ENCODE assay signal across 8 mouse cellular contexts in the genomic region with DNA sequence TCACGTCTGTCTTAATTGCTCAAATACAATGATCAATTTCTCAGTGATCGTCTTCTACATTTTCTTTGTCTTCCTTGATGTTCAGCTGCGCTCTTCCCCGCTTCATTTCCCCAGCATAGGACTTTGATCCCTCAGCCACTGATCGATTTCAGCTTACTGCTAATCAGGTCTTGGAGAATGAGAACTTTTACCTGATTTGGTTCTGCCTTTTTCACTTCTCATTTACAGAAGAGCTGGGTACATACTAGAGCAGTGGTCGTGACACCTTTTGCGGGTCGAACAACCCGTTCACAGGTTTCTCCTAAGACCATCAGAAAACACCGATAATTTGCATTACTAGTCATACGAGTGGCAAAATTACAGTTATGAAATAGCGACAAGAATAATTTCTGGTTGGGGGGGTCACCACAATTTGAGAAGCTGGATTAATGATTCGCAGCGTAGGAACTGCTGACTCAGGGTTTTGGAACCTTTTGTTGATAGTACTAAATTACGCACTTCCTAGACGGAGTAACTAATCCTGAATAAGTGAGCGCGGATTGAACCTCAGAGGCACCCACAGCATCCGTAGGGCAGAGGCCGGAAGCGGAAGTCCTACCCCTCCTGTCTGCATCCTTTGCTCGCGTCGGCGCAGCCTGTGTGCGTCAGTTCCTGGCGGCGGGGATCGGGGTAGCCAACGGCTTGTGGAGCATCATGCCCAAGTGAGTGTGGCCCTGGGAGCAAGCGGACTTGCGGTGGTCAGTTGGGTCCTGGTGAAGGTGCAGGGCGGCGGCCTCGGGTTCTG. TPM values are rescaled to one million over a fixed set of nuclear protein-coding genes. Genes with fewer than 3 reads are reported as not detected.
DNase-seq lines count a peak whose midpoint lies in the region; ATAC-seq and TF ChIP-seq lines count a peak whose summit lies in the region.

No protein-coding gene starts in this region.

- H3K27me3 ChIP-seq in ES-Bruce4 (ENCODE audit: control insufficient read depth, insufficient read depth, low read length, poor library complexity, severe bottlenecking) = no peaks in the 10 kb centered on the region
- peaks cover 11% of the 10 kb centered on the region; the same call in 1 of the 2 replicates for H3K27me3 ChIP-seq in forebrain, embryonic 13.5 days
- H3K27me3 ChIP-seq in liver, postnatal 0 days (ENCODE audit: insufficient read depth, low read length) = no peaks in the 10 kb centered on the region
- H3K27me3 ChIP-seq in neural tube, embryonic 14.5 days (ENCODE audit: control insufficient read depth, insufficient read depth, low read length) = 0 out of 2 replicates have a peak, but pooled peaks cover 3% of the 10 kb centered on the region

- H3K36me3 ChIP-seq in ES-Bruce4 (ENCODE audit: control insufficient read depth, insufficient read depth, low read length, poor library complexity, severe bottlenecking) = peaks cover 23% of the 10 kb centered on the region
- H3K36me3 ChIP-seq in forebrain, embryonic 13.5 days (ENCODE audit: poor library complexity, severe bottlenecking) = peaks cover 28% of the 10 kb centered on the region
- peaks cover 10% of the 10 kb centered on the region for H3K36me3 ChIP-seq in liver, postnatal 0 days (replicated peaks; ENCODE audit: insufficient read depth, low read length)
- peaks cover 17% of the 10 kb centered on the region for H3K36me3 ChIP-seq in neural tube, embryonic 14.5 days (ENCODE audit: control insufficient read depth, insufficient read depth, low read length)

- no peaks in the 10 kb centered on the region for H3K9me3 ChIP-seq in ES-Bruce4 (replicated peaks; ENCODE audit: control insufficient read depth, insufficient read depth, low read length, poor library complexity, severe bottlenecking)
- no peaks in the 10 kb centered on the region for H3K9me3 ChIP-seq in forebrain, embryonic 13.5 days (replicated peaks)
- H3K9me3 ChIP-seq in liver, postnatal 0 days (ENCODE audit: low read length) = no peaks in the 10 kb centered on the region
- H3K9me3 ChIP-seq in neural tube, embryonic 14.5 days (ENCODE audit: control insufficient read depth, low read length) = no peaks in the 10 kb centered on the region

- TF ChIP-seq CTCF in ES-Bruce4 (IDR thresholded peaks at IDR 0.05; ENCODE audit: low read depth, low read length) = no peak
- no peak for TF ChIP-seq CTCF in liver, postnatal 0 days (IDR thresholded peaks at IDR 0.05; ENCODE audit: low read depth)

- intact Hi-C loops in heart, postnatal 10 days (cut with DNase I) = loop anchor here (1.0 to 2.0 kb wide), 2 partner anchors 17 to 68 kb away; no protein-coding TSS in a partner anchor

- peak overlapping the region; percentile 70 for H3K4me2 ChIP-seq in forebrain, embryonic 13.5 days
- H3K4me2 ChIP-seq in liver, postnatal 0 days (ENCODE audit: low read depth, low read length) = peak overlapping the region; percentile 78
- H3K4me2 ChIP-seq in neural tube, embryonic 14.5 days (ENCODE audit: low read depth, low read length) = peak overlapping the region; percentile 85

- H3K4me1 ChIP-seq in ES-Bruce4 (ENCODE audit: control insufficient read depth, insufficient read depth, low read length) = no peaks in the 10 kb centered on the region
- H3K4me1 ChIP-seq in forebrain, embryonic 13.5 days = peaks cover 16% of the 10 kb centered on the region
- H3K4me1 ChIP-seq in liver, postnatal 0 days (ENCODE audit: insufficient read depth) = peaks cover 16% of the 10 kb centered on the region; the same call in 1 of the 2 replicates
- peaks cover 10% of the 10 kb centered on the region for H3K4me1 ChIP-seq in neural tube, embryonic 14.5 days (ENCODE audit: control insufficient read depth, insufficient read depth, low read length)

- peak overlapping the region; percentile 45 for H3K27ac ChIP-seq in ES-Bruce4 (ENCODE audit: insufficient read depth, low read length)
- H3K27ac ChIP-seq in forebrain, embryonic 13.5 days = 0 out of 2 replicates have a peak overlapping the region, but pooled peaks have one; percentile 25
- peak overlapping the region; percentile 84 for H3K27ac ChIP-seq in liver, postnatal 0 days (ENCODE audit: low read depth)
- peak overlapping the region; percentile 67 for H3K27ac ChIP-seq in neural tube, embryonic 14.5 days (ENCODE audit: low read depth, low read length)

- 3% methylated on average over 35 of the region's 35 CpGs for WGBS in forebrain, embryonic 13.5 days
- WGBS in large intestine, adult 2 months = 1% methylated on average over 35 of the region's 35 CpGs
- 1% methylated on average over 35 of the region's 35 CpGs for WGBS in liver, postnatal 0 days (ENCODE audit: insufficient replicate concordance)
- 3% methylated on average over 35 of the region's 35 CpGs for WGBS in neural tube, embryonic 14.5 days

- TF ChIP-seq EP300 in ES-Bruce4 (IDR thresholded peaks at IDR 0.05; ENCODE audit: insufficient read depth, low read depth, low read length) = peak; percentile 76; the same call in 1 of the 2 replicates
- peak; percentile 84 for TF ChIP-seq EP300 in liver, postnatal 0 days (IDR thresholded peaks at IDR 0.05; ENCODE audit: low read depth)

- peak overlapping the region; percentile 86 for H3K9ac ChIP-seq in ES-Bruce4 (ENCODE audit: low read depth, poor library complexity, severe bottlenecking)
- H3K9ac ChIP-seq in forebrain, embryonic 13.5 days = peak overlapping the region; percentile 85
- H3K9ac ChIP-seq in liver, postnatal 0 days (replicated peaks) = peak overlapping the region; percentile 79
- peak overlapping the region; percentile 79 for H3K9ac ChIP-seq in neural tube, embryonic 14.5 days (replicated peaks; ENCODE audit: low read depth, low read length)

- TF ChIP-seq POLR2A in ES-Bruce4 (IDR thresholded peaks at IDR 0.05; ENCODE audit: insufficient read depth, low read length) = peak; percentile 34

- H3K4me3 ChIP-seq in ES-Bruce4 (ENCODE audit: low read depth, low read length) = peak overlapping the region; percentile 96
- peak overlapping the region; percentile 82 for H3K4me3 ChIP-seq in forebrain, embryonic 13.5 days
- peak overlapping the region; percentile 81 for H3K4me3 ChIP-seq in liver, postnatal 0 days (ENCODE audit: low read depth, low read length)
- H3K4me3 ChIP-seq in neural tube, embryonic 14.5 days (ENCODE audit: low read depth, low read length) = peak overlapping the region; percentile 83

- DNase-seq in heart, postnatal 10 days = peak; percentile 97 to 98
- DNase-seq in large intestine, adult 2 months (ENCODE audit: low read depth, low spot score) = peak; percentile 92
- DNase-seq in liver, postnatal 0 days = peak; percentile 95
- peak; percentile 92 for DNase-seq in testis, postnatal 10 days (ENCODE audit: low spot score)

- peak; percentile 94 for ATAC-seq in cerebellum, adult (ENCODE audit: insufficient number of reproducible peaks, low FRiP score, low TSS enrichment)
- peak; percentile 99 for ATAC-seq in forebrain, embryonic 13.5 days
- ATAC-seq in liver, postnatal 0 days = peak; percentile 99
- peak; percentile 97 for ATAC-seq in neural tube, embryonic 14.5 days (ENCODE audit: low read depth)

RNA-seq across cellular contexts. Expression of gene Snrpc, which starts 1.7 kb away (rescaled TPM):
- 266 and 268 TPM in 2 replicates for polyA plus RNA-seq in ES-Bruce4 (2011; ENCODE audit: insufficient read depth, insufficient read length, low read depth, missing spikeins)
- polyA plus RNA-seq in forebrain, embryonic 13.5 days (2015; fragmentation: Nextera tagmentation; extraction: Ambion mirVana) = 381 and 396 TPM in 2 replicates
- total RNA-seq in heart, postnatal 10 days (2021) = 10 to 100 TPM; 82.0 to 85.1 TPM
- polyA plus RNA-seq in large intestine, adult 2 months (2012; rRNA removed) = 79.3 and 93.1 TPM in 2 replicates
- polyA plus RNA-seq in liver, postnatal 0 days (2015; fragmentation: Nextera tagmentation; extraction: Ambion mirVana) = 96.2 and 99.0 TPM in 2 replicates
- 211 and 216 TPM in 2 replicates for polyA plus RNA-seq in neural tube, embryonic 14.5 days (2014; fragmentation: Nextera tagmentation; extraction: Ambion mirVana)

RNA-seq across cellular contexts. Expression of gene Uhrf1bp1, which starts 16.6 kb away (rescaled TPM):
- polyA plus RNA-seq in ES-Bruce4 (2011; ENCODE audit: insufficient read depth, insufficient read length, low read depth, missing spikeins) = 18.4 and 22.3 TPM in 2 replicates
- polyA plus RNA-seq in forebrain, embryonic 13.5 days (2015; fragmentation: Nextera tagmentation; extraction: Ambion mirVana) = 4.7 and 5.5 TPM in 2 replicates
- total RNA-seq in heart, postnatal 10 days (2021) = 10 to 100 TPM; 16.5 to 22.1 TPM
- 2.2 and 3.5 TPM in 2 replicates for polyA plus RNA-seq in large intestine, adult 2 months (2012; rRNA removed)
- polyA plus RNA-seq in liver, postnatal 0 days (2015; fragmentation: Nextera tagmentation; extraction: Ambion mirVana) = 1.6 and 2.2 TPM in 2 replicates
- polyA plus RNA-seq in neural tube, embryonic 14.5 days (2014; fragmentation: Nextera tagmentation; extraction: Ambion mirVana) = 7.3 and 9.0 TPM in 2 replicates

RNA-seq across cellular contexts. Expression of gene D17Wsu92e, which starts 19.2 kb away (rescaled TPM):
- polyA plus RNA-seq in ES-Bruce4 (2011; ENCODE audit: insufficient read depth, insufficient read length, low read depth, missing spikeins) = 90.6 and 95.0 TPM in 2 replicates
- polyA plus RNA-seq in forebrain, embryonic 13.5 days (2015; fragmentation: Nextera tagmentation; extraction: Ambion mirVana) = 9.1 and 11.3 TPM in 2 replicates
- total RNA-seq in heart, postnatal 10 days (2021) = 100 to 1,000 TPM; 109 to 112 TPM
- polyA plus RNA-seq in large intestine, adult 2 months (2012; rRNA removed) = 78.2 and 81.5 TPM in 2 replicates
- 23.8 and 24.7 TPM in 2 replicates for polyA plus RNA-seq in liver, postnatal 0 days (2015; fragmentation: Nextera tagmentation; extraction: Ambion mirVana)
- polyA plus RNA-seq in neural tube, embryonic 14.5 days (2014; fragmentation: Nextera tagmentation; extraction: Ambion mirVana) = 10.0 and 11.0 TPM in 2 replicates

Comparison
In these comparisons a context has a peak if more than half of its experiments do, and no peak if none do; other contexts are left out.
1. Peak in every context shown above with its lines: DNase-seq, ATAC-seq, H3K4me3 ChIP-seq and H3K27ac ChIP-seq.
2. H3K27ac ChIP-seq: peak in every context shown above with its lines; median percentile 84 in liver, postnatal 0 days; 67 in neural tube, embryonic 14.5 days; 45 in ES-Bruce4; 25 in forebrain, embryonic 13.5 days.